Mouse (Mus musculus) neural tube, embryonic 13.5 days (tissue): ENCODE measurements around the gene P4htm. TPM values are rescaled to one million over a fixed set of nuclear protein-coding genes. Genes with fewer than 3 reads are reported as not detected.
"Not testable (repeated sequence)": the region's sequence is repeated elsewhere in the genome, so short reads cannot be mapped to it uniquely, and the experiment has no call there.

ENCODE experiments used
- ATAC-seq: fragments of 200-750 bp; cut with Nextera tagmentation; 2 replicates; pipeline ENCODE4 v1.8.0; 2017; ENCODE audit warnings: low read depth, mild to moderate bottlenecking, moderate TSS enrichment, moderate library complexity
- H3K27ac ChIP-seq: fragments of 300-500 bp; sonication (generic); replicated peaks from 2 replicates; pipeline ENCODE4 v1.5.1; 2015; ENCODE audit warnings: moderate library complexity, mild to moderate bottlenecking, inconsistent platforms
- H3K27me3 ChIP-seq: fragments of 300-500 bp; sonication (generic); 2 replicates; pipeline ENCODE4 v1.6.1; 2015; ENCODE audit warnings: mild to moderate bottlenecking, inconsistent platforms
- H3K36me3 ChIP-seq: fragments of 300-500 bp; sonication (generic); 2 replicates; pipeline ENCODE4 v1.6.1; 2015; ENCODE audit warnings: mild to moderate bottlenecking, inconsistent platforms
- H3K4me1 ChIP-seq: fragments of 300-500 bp; sonication (generic); replicated peaks from 2 replicates; pipeline ENCODE4 v1.6.1; 2015; ENCODE audit warnings: inconsistent platforms
- H3K4me2 ChIP-seq: fragments of 300-500 bp; sonication (generic); 2 replicates; pipeline ENCODE4 v1.6.1; 2015; ENCODE audit warnings: inconsistent platforms, mild to moderate bottlenecking, moderate library complexity
- H3K4me3 ChIP-seq: fragments of 300-500 bp; sonication (generic); 2 replicates; pipeline ENCODE4 v1.5.1; 2015; ENCODE audit warnings: mild to moderate bottlenecking, inconsistent platforms
- H3K9ac ChIP-seq: fragments of 300-500 bp; sonication (generic); 2 replicates; pipeline ENCODE4 v1.6.1; 2015; ENCODE audit warnings: moderate library complexity, mild to moderate bottlenecking, inconsistent platforms
- H3K9me3 ChIP-seq: fragments of 300-500 bp; sonication (generic); 2 replicates; pipeline ENCODE4 v1.6.1; 2016; ENCODE audit warnings: inconsistent platforms
- WGBS: fragments of 180-500 bp; shearing (Covaris S2); methylation state at CpG from one replicate; pipeline ENCODE4 v1.1.7; 2015; 5-methylcytosine and 5-hydroxymethylcytosine counted together
- polyA plus RNA-seq: library from polyadenylated mRNA; unstranded; fragments of >200 nt; fragmentation: Nextera tagmentation; extraction: Ambion mirVana; gene quantifications from 2 replicates; pipeline ENCODE4 v1.2.1, GENCODE M21; 2015

The P4htm gene
- polyA plus RNA-seq, 1 experiment from 2014 or later: 30.7 TPM

DNA sequence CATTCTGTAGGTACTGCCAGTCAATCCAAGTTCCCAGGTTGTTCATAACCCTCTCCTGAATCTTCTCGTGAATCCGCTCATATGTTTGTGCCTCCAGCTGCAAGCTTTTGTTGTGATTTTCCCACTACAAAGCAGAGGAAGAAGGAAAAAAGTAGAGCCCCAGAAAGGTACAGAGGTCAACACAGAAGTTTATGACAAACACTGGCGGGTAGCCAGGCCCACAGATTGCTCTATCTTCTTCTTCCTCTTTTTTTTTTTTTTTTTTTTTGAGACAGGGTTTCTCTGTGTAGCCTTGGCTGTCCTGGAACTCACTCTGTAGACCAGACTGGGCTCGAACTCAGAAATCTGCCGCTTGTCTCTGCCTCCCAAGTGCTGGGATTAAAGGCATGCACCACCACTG, 10.5 kb upstream of the P4htm start:
- H3K4me1 ChIP-seq, H3K9ac ChIP-seq, ATAC-seq, H3K27me3 ChIP-seq, H3K4me2 ChIP-seq, H3K27ac ChIP-seq, H3K4me3 ChIP-seq, H3K9me3 ChIP-seq: not testable (repeated sequence)
- H3K36me3 ChIP-seq: peaks cover 99% of the 10 kb centered on the region
- 92% methylated on average over 5 of the region's 5 CpGs for WGBS

DNA sequence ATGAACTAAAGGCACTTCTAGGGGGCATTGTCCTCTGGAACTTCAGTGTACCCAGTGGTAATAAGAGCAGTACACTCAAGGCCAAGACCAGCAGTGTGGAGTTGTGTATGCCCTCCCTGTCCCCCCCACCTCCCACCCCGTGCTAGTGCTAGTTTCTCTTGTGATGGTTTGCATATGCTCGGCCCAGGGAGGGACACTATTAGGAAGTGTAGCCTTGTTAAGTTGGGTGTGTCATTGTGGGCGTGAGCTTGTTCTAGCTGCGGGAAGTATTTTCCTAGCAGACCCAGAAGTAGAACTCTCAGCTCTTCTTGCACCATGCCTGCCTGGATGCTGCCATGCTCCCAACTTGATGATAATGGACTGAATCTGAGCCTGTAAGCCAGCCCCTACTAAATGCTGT, 4.5 kb upstream of the P4htm start:
- Histone ChIP-seq H3K4me2 (no peak overlapping the region), H3K4me1 (peaks cover 6% of the 10 kb centered on the region), H3K27ac (no peak overlapping the region), H3K36me3 (peaks cover 44% of the 10 kb centered on the region), H3K27me3 (no peaks in the 10 kb centered on the region), H3K9me3 (no peaks in the 10 kb centered on the region), H3K4me3 (no peak overlapping the region), H3K9ac (no peak overlapping the region)
- no peak for ATAC-seq
- 84% methylated on average over 4 of the region's 4 CpGs for WGBS

- Histone ChIP-seq H3K27me3 (no peaks in the 10 kb centered on the region), H3K27ac (no peak overlapping the region)
- WGBS: 56% methylated on average over 2 of the region's 2 CpGs
Measured at GRCm38 (mm10) chr9:108600011-108600410, 2.5 kb upstream of the P4htm start.

GRCm38 (mm10) chr9:108599021-108599566, 1.6 kb upstream of the P4htm start:
- Histone ChIP-seq H3K4me2 (no peak overlapping the region), H3K27ac (no peak overlapping the region), H3K4me1 (peaks cover 17% of the 10 kb centered on the region), H3K27me3 (no peaks in the 10 kb centered on the region), H3K9me3 (no peaks in the 10 kb centered on the region), H3K9ac (no peak overlapping the region), H3K36me3 (peaks cover 16% of the 10 kb centered on the region), H3K4me3 (no peak overlapping the region)
- no peak for ATAC-seq
- WGBS: 74% methylated on average over 4 of the region's 4 CpGs

More at GRCm38 (mm10) chr9:108600011-108600410, 2.5 kb upstream of the P4htm start:
- Histone ChIP-seq H3K4me2 (no peak overlapping the region), H3K9ac (no peak overlapping the region), H3K4me1 (peaks cover 17% of the 10 kb centered on the region), H3K4me3 (no peak overlapping the region), H3K9me3 (no peaks in the 10 kb centered on the region), H3K36me3 (peaks cover 26% of the 10 kb centered on the region)
- no peak for ATAC-seq

- Histone ChIP-seq H3K9me3 (no peaks in the 10 kb centered on the region), H3K4me3 (no peak overlapping the region), H3K27me3 (no peaks in the 10 kb centered on the region), H3K36me3 (0 out of 2 replicates have a peak, but pooled peaks cover 3% of the 10 kb centered on the region), H3K4me2 (no peak overlapping the region), H3K27ac (no peak overlapping the region), H3K4me1 (peaks cover 24% of the 10 kb centered on the region), H3K9ac (no peak overlapping the region)
- ATAC-seq: no peak
- 89% methylated on average over 3 of the region's 3 CpGs for WGBS
Measured at GRCm38 (mm10) chr9:108594354-108594753, 3.1 kb downstream of the P4htm start.

- Histone ChIP-seq H3K9ac (no peak overlapping the region), H3K27ac (no peak overlapping the region), H3K4me3 (no peak overlapping the region), H3K4me1 (peaks cover 41% of the 10 kb centered on the region), H3K27me3 (no peaks in the 10 kb centered on the region), H3K9me3 (no peaks in the 10 kb centered on the region), H3K36me3 (0 out of 2 replicates have a peak, but pooled peaks cover 3% of the 10 kb centered on the region), H3K4me2 (no peak overlapping the region)
- ATAC-seq: no peak
- 74% methylated on average over 4 of the region's 4 CpGs for WGBS
Measured at GRCm38 (mm10) chr9:108591462-108591861, 6.0 kb downstream of the P4htm start.

- no peak for ATAC-seq
Measured at GRCm38 (mm10) chr9:108589229-108589628, 8.2 kb downstream of the P4htm start.

GRCm38 (mm10) chr9:108587571-108588180, 9.8 kb downstream of the P4htm start:
- Histone ChIP-seq H3K4me3 (peak overlapping the region; percentile 27), H3K9me3 (no peaks in the 10 kb centered on the region), H3K27ac (peak overlapping the region; percentile 99), H3K4me2 (peak overlapping the region; percentile 60), H3K9ac (peak overlapping the region; percentile 65), H3K36me3 (peaks cover 7% of the 10 kb centered on the region; the same call in 1 of the 2 replicates), H3K27me3 (no peaks in the 10 kb centered on the region), H3K4me1 (peaks cover 41% of the 10 kb centered on the region)
- WGBS: 2% methylated on average over 14 of the region's 14 CpGs
- peak; percentile 98 for ATAC-seq

More at GRCm38 (mm10) chr9:108589229-108589628, 8.2 kb downstream of the P4htm start:
- H3K9ac ChIP-seq: no peak overlapping the region
- no peak overlapping the region for H3K4me2 ChIP-seq
- no peak overlapping the region for H3K4me3 ChIP-seq
- no peaks in the 10 kb centered on the region for H3K9me3 ChIP-seq
- H3K4me1 ChIP-seq: peaks cover 41% of the 10 kb centered on the region
- H3K27me3 ChIP-seq: no peaks in the 10 kb centered on the region
- WGBS: 83% methylated on average over 5 of the region's 5 CpGs
- H3K36me3 ChIP-seq: 0 out of 2 replicates have a peak, but pooled peaks cover 3% of the 10 kb centered on the region
- peak overlapping the region; percentile 99 for H3K27ac ChIP-seq

- no peak; the same call in 1 of the 2 replicates for ATAC-seq
Measured at GRCm38 (mm10) chr9:108579344-108579690, 18.1 kb downstream of the P4htm start.

GRCm38 (mm10) chr9:108578545-108579343, 18.7 kb downstream of the P4htm start, which contains the start of gene Wdr6:
TSS of gene Wdr6 (minus strand) at chr9:108578739.
- Histone ChIP-seq H3K27me3 (no peaks in the 10 kb centered on the region), H3K36me3 (peaks cover 57% of the 10 kb centered on the region), H3K4me3 (peak within 1 kb of the TSS; percentile 78), H3K4me1 (peaks cover 58% of the 10 kb centered on the region), H3K27ac (peak within 1 kb of the TSS; percentile 98), H3K9me3 (no peaks in the 10 kb centered on the region), H3K4me2 (peak within 1 kb of the TSS; percentile 95), H3K9ac (peak within 1 kb of the TSS; percentile 99)
- ATAC-seq: peak; percentile 97
- WGBS: 2% methylated on average over 51 of the region's 51 CpGs

More at GRCm38 (mm10) chr9:108579344-108579690, 18.1 kb downstream of the P4htm start:
- 53% methylated on average over 5 of the region's 5 CpGs for WGBS
- Histone ChIP-seq H3K27me3 (no peaks in the 10 kb centered on the region), H3K4me1 (peaks cover 52% of the 10 kb centered on the region), H3K9ac (peak overlapping the region; percentile 71), H3K4me2 (peak overlapping the region; percentile 95), H3K27ac (peak overlapping the region; percentile 92), H3K36me3 (peaks cover 51% of the 10 kb centered on the region), H3K4me3 (peak overlapping the region; percentile 78), H3K9me3 (no peaks in the 10 kb centered on the region)

DNA sequence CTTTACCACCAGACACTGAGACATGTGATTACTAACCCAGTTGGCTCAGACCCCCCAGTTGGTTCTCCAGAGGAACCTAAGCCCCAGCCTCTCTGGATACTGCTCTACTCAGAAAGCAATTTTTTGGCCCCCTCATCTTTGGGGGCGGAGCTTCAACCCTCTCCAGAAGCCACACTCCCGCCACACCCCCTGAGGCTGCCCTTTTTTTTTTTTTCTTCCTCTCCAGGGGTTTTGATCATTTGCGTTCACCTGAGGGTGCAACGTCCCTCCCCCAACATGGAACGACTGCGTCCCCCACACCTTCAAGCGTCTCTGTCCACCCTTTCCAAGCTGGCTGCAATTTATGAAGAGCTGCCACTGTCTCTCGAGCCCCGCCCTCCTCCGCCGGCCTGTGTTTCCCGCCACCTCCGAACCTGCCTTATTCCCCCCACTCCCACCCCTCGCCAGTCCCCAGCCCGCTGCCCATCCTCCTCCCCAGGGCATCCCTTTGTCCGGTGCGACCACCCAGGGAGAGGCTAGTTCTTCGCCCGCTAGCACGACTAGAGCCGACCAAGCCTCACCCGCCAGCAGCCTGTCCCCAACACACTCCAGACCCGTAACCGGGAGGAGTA, 19.4 kb downstream of the P4htm start:
- H3K36me3 ChIP-seq: peaks cover 62% of the 10 kb centered on the region
- under 1% methylated on average over 24 of the region's 24 CpGs for WGBS
- H3K27ac ChIP-seq: peak overlapping the region; percentile 98
- peak overlapping the region; percentile 99 for H3K9ac ChIP-seq
- H3K27me3 ChIP-seq: no peaks in the 10 kb centered on the region
- peak overlapping the region; percentile 78 for H3K4me3 ChIP-seq
- no peaks in the 10 kb centered on the region for H3K9me3 ChIP-seq
- ATAC-seq: no peak; the same call in 1 of the 2 replicates
- H3K4me1 ChIP-seq: peaks cover 65% of the 10 kb centered on the region
- peak overlapping the region; percentile 95 for H3K4me2 ChIP-seq

- peak overlapping the region; percentile 95 for H3K4me2 ChIP-seq
- no peaks in the 10 kb centered on the region for H3K27me3 ChIP-seq
- peak overlapping the region; percentile 99 for H3K9ac ChIP-seq
- peak overlapping the region; percentile 78 for H3K4me3 ChIP-seq
- peaks cover 68% of the 10 kb centered on the region for H3K4me1 ChIP-seq
- no peaks in the 10 kb centered on the region for H3K9me3 ChIP-seq
- 62% methylated on average over 6 of the region's 6 CpGs for WGBS
- peak overlapping the region; percentile 98 for H3K27ac ChIP-seq
- no peak for ATAC-seq
- peaks cover 64% of the 10 kb centered on the region for H3K36me3 ChIP-seq
Measured at GRCm38 (mm10) chr9:108577025-108577424, 20.4 kb downstream of the P4htm start.
